Mouse (Mus musculus) right cerebral cortex, adult 18-20 months (tissue): ENCODE results near the gene Cbx1.
A peak's percentile ranks its signal among the peaks of the same experiment; 100 is the strongest.

Experiments
- DNase-seq: peaks from one replicate; pipeline ENCODE4 v3.0.0; 2022; ENCODE audit warnings: mixed read lengths

Cbx1 gene

DNA sequence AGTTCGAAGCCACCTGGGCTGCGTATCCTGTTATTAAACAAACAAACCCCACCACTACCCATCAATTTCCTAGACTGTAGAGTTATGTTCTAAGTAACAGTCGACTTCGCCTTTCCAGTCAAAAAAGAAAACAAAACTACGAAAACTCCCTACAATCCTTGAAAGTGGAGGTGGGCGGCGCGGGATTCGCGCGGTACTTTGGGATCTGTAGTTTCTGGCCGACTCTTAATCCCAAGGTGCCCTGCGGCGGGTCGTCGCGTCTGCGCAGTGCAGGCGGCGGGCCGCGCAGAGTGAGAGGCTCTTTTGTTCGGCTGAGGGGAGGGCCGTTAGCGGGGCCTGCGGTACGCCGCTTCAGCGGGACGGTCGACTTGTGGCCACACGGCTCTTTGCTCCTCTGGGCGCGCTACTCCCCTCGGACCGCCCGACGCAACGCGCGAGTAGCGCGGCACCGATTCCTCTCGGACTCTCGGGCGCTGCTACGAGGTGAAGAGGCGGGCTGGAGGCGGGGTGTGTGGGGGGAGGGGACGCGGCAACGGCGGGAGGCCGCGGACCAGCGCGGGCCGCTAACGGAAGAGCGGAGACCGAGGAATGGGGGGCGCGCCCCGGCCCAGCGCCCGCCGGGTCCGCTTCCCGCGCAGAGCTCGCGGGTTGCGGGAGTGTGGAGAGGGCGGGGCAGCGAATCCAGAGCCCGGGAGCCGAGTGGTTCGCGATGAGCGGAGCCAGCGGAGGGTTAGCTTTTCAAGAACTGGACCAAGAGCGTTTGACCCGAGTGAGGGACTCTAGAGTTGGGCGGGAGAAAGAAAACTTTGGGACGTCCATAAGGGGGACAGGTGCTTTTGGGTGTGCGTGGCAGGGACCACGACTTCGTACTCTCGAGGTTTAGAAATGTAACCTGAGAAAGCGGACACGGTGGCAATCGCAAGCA lies at the start of gene Cbx1:
Cbx1 (plus strand) TSS at position 257 of the 925 bp plus-strand sequence.
- DNase-seq = peak; percentile 93

DNA sequence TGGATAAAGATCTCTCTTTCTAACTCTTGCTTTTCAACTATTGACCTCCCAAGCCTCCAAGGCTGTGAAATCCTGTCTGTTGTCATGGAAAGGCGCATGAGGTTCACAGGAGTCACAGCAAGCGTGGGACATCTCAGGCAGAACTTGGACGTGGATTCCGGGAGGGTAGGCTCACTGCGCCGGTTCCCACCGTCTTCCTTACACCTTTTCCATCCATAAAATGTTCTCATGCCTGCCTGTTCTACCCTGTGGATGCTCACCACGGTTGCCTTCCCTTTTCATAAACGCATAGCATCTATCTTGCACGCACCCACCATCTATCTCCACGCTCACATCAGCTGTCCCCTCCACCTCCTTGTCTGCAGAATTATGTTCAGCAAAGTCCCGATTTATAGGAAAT lies 48.1 kb upstream of the Cbx1 start:
- no peak for DNase-seq

DNA sequence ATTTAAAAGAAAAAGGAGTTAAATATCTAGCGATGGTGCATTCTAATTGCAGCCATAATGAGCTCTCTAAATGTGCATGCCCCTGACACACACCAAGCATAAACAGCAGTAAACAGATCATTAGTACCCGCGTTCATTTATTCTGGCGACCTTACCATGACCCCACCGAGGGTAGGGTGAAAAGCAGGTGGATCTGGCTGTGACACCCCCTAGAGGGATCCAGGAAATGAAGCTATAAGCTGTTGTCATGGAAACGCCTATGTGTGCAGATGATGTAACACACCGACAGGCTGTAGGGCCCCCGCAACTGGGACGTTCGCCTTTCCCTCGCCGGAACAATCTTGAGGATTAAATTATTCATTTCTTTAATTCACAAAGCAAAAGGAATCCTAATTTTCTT lies 46.9 kb upstream of the Cbx1 start:
- DNase-seq = peak; percentile 48

DNA sequence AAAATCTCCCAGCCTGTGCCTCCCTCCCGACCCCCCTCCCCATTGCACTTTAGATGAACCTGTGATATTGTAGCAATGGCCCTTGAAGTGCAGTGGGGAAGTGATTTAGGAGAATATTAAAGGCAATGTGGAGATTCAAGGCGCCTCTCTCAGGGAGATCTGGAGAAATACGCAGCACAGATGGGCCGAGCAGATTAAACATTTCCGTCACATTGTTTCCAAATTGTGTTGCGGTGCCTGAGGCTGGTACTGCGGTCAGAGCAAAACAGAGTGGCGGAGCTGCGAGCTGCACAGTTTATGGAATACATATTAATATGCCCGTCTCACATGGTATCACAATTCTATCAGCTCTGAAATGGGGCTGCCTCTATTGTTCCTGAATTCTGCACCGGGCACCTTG lies 45.9 kb upstream of the Cbx1 start:
- no peak for DNase-seq

DNA sequence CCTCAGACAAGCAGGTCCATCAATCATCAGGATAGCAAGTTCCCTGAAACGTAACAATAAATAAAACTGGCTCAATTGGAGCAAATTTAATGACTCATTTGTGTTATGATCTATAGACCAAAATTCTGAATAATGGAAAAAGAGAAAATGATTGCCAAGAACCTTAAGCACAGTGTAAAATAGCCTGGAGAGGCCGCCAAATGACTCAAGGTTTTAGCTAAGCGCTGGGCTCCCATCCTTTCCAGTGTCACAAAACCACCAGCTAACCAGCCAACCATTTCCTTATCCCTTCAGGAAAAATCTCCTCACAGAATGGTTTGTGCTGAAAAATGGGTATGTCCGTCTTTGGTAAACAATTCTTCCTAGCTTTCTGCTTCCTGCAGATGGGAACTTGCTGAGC lies 45.0 kb upstream of the Cbx1 start:
- no peak for DNase-seq

DNA sequence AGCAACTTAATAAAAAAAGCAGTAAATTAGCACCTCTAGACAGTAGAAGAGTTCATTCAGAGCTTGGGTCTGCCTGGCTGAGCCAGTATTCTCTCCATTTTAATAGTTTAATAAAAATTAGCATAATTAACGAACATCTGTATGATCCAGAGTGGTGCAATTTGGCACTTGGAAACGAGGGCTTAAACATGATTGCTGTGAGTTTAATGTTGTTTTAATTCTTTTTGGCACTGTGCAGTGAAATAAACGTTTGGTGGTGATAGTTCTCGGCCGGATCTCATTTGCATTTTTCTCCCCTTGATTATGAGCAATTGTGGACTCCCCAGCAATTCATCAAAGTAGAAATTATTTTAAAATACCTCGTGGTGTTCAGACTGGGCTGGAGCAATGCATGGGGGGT lies 42.3 kb upstream of the Cbx1 start:
- DNase-seq = no peak

DNA sequence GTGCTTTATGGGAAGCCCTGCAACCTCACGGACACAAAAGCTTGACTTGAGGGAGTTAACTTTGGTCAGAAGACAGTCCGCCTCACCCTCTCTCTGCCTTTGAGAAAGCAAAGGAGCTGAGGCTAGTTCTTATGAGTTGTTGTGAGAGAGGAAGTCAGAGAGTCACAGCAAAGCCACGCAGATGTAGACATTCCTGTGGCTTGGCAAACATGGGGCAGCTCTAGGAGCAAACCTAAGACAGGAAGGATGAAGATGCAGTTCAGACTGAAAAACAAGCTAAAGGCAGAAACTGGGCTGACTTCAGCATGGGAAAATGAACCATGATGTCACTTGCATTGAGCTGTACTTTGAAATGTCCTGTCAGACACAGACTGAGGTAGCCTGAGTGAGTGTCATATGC lies 41.4 kb upstream of the Cbx1 start:
- no peak for DNase-seq

DNA sequence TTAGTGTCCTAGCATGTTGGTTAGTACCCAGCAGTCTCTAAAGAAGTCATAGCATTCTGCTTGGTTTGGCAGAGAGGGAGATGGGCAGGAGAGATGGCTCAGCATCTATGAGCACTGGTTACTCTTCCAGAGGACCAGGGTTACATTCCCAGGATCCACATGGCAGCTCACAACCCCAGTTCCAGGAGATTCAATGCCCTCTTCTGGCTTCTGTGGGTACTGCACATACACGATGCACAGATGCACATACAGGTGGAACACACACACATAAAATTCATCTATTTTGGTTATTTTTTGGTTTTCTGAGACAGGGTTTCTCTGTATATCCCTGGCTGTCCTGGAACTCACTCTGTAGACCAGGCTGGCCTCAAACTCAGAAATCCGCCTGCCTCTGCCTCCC lies 33.6 kb upstream of the Cbx1 start:
- no peak for DNase-seq

DNA sequence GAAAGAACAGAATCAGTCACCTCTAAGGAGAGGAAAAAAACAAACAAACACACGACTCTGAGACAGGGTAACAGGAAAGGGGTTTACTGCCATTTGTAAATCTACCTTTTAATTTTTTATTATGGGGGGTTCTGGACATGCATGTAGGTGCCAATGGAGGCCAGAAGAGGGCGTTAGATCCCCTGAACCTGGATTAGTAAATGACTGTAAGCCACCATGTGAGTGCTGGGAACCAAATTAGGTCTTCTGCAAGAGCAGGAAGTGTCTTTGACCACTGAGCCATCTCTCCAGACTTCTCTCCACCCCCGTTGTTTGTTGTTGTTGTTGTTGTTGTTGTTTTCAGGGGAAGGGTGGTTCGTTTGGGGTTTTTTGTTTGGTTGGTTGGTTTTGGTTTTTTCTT lies 31.5 kb upstream of the Cbx1 start:
- DNase-seq = no peak

DNA sequence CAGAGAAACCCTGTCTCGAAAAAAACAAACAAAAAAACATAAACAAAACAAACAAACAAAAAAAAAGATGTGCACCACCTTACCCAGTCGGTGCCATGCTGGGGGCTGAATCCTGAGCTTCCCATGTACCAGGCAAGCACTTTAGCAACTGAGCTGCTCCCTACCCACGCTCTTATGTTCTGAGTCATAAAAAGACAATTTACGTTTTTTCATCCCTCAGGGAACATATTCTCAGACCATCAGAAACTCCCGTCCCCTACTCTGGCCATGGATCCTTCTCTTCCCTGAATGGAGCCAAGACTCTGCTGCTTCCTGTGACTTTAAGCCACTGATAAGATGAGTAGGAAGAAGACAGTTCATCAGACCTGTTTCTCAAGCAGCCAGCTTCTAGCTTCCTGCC lies 30.5 kb upstream of the Cbx1 start:
- no peak for DNase-seq

DNA sequence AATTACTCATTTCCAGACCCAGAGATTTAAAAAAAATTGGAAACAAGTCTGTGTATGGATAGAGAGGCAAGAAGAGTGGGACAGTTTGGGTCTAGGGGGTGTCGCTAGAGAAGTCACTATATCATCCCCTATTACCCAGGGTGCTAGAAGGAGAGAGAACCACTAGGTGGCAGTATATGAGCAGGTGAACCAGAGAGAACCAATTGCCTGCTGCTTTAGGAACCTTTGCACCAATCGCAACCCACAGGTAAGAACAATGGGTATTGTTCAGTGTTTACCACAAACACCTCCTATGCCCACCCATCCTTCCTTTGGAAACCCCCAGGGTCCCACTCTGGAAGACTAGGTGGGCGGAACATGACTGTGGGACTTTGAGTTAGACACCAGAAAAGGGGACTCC lies 28.9 kb upstream of the Cbx1 start:
- DNase-seq = peak; percentile 45

DNA sequence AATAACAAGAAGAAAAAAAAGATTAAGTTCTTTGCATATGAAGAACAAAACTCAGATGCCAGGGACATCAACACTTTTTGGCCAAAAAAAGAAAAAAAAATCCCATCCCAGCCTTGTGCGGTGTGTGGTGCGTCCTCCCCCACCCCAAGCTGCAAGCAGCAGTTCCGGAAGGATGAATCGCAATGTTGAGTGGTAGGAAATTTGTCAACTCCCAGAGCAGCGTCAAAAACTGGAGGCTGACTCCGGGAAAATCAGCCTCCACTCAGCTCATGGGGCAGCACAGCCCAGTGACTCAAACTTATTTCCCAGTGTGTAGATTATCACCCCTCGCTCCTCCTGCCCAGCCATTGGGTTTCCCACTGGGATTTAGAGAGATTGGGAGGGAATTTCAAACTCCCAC lies 26.9 kb upstream of the Cbx1 start:
- DNase-seq = peak; percentile 76

DNA sequence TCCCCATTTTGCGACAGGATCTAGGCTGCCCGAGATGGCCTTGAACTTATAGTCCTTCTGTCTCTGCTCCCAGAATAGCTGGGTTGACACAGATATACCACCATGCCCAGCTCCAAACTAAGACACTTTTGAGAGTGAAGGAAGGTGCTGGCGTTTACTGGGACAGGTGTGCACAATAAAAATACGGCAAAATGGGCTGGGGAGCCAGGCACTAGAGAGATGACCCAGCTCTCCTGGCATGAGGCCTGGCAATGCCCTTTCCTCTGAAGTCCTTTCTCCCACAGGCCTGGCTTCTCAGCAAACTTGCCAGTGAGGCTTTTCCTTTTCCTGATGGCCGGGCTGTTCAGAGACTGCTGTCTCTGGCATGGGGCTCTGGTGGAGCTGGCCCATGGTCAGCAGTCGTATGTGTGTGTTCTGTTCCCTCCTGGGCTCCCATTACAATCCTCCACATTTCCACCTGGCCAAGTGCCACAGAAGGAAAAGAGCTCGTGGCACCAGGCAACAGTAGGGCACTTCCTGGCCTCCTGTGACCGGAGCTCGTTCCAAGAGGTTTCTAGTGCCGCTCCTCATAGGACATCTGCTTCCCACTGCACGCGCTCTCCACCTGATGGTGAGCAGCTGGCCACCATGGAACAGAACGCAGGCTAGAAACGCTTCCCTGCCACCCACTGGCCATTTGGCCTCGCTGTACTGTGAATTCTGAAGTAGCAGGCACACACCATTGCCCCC lies 26.0 kb upstream of the Cbx1 start:
- DNase-seq = no peak

DNA sequence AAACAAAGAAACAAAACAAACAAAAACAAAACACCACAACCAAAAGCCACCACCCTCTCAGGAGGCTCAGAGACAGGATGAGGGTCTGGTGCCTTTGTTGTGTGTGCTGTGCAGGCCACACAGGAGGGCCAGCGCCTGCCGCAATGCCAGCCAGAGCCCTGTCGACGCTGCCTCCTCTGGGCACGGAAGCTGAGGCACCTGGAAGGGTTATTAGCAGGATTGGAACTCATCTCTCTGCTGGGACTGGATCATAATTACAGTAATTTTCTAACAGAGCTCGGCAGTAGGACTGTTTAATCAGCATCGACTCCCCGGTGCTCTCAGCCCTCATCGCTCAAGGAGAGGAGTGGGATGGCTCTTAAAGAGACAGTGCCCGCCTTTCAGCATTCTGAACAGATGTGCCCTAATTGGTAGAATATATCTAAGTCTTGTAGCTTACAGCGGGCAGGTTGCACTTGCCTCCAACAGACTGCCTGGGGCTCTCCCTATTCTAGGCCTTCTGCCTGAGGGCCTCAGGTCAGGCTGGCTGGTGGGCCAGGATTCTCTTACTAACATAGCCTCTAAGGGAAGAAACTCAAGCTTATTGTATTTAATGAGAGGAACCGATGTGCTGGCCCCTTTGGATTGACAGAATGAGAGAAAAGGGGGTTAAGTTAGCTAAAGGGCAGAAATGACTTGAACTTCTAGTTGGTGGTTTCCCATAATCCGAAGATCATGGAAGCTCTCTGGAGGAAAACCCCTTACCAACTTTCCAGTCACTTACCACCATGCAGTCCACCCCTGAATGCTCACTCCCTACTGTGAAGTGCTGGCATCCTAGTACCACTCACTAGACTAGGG lies 24.2 kb upstream of the Cbx1 start:
- no peak for DNase-seq

DNA sequence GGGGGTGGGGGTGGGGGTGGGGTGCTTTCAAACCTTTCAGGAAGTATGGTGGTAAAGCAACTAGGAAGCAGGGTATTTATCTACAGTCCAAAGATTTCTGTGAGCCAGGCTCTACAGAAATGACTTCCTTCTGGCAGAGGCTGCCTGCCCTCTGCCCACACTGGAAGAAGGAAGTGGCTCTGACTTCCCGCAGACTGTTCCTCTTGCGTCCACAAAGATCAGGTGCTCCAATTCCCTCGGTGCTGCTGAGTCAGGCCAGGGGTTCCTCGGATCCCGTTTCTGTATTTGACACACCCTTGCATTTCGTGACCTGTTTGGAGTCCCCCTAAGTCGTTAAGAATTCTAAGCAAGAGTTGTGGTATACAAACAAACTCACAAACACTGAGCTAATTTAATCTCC lies 23.3 kb upstream of the Cbx1 start:
- DNase-seq = no peak

DNA sequence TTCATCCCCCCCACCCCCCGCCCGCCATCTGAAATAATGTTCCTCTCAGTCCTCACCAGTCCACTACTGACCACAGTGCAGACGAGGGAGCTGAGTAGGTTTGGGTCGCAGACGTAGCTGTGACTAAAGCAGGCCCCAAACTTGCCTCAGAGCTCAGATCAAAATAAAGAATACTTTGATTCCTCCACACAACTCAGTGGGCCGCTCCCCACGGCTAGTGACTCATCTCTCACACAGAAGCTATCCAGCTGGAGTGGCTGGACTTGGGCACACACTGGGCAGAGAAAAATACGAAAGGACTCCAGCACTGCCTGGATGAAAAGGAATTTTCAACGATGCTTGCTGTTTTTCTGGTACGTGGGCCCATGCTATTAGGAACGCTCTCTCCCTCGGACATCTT lies 22.4 kb upstream of the Cbx1 start:
- DNase-seq = peak; percentile 64

DNA sequence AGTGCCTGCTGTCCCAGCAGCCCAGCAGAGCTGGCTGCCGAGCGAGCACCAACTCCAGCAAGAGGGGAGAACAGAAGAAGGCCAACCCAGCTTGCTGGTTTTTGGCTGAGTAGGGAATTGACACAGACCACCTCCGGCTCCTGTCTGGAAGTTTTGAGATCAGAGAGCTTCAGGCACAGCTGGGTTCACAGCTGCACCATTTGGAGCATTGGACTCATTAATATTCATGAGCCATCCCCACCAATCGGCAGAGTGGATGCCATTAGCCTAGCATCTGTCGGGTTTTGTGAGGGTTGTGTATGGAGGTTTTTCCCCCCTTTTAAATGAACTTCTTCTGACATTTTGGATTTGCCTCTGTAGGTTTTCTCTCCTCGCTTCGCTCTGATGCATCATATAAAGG lies 21.8 kb upstream of the Cbx1 start:
- peak; percentile 24 for DNase-seq

DNA sequence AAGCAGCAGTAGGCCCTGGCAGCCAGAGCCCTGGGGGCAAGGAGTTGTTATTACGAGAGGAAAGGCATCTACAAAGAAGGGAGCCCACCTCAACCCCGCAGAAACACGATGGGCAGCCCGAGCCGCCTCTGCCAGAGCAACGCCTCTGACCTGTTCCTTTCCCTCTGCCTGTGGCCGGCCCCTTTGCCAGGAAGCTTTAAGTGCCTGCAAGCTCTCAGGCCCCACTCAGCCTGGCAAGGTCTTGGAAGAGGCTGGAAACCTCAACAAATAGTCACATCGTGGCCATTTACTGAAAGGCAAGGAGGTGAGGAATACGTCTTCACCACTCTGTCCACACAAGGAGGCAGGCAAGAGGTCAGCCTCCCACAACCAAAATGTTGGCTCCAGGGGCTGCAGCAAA lies 20.7 kb upstream of the Cbx1 start:
- no peak for DNase-seq

DNA sequence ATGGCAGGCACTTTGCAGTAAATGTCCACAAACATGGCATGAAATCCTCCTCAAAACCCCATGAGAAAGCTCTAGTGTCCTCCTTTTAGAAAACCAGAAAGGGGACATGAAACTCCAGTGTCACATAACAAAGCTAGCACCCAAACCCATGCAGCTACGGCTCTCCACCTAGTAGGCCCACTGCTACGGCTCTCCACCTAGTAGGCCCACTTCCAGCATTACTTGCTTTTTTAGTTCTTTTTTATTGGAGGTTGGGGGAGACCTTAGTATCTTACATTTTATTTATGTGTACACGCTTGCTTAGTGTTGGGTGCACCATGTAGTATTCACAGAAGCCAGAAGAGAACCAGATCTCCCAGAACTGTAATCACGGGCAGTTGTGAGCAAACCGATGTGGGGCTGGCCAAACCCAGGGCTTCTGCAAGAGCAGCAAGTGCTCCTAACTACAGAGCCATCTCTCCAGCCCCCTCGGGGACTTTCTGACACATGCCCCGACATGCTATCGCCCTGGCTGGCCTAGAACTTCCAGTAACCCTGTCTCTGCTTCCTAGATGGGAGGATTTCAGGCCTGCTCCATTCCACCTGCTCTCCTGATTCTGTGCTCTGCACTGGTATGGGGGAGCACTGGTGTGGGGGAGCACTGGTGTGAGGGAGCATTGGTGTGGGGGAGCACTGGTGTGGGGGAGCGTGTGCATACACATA lies 17.5 kb upstream of the Cbx1 start:
- no peak for DNase-seq

DNA sequence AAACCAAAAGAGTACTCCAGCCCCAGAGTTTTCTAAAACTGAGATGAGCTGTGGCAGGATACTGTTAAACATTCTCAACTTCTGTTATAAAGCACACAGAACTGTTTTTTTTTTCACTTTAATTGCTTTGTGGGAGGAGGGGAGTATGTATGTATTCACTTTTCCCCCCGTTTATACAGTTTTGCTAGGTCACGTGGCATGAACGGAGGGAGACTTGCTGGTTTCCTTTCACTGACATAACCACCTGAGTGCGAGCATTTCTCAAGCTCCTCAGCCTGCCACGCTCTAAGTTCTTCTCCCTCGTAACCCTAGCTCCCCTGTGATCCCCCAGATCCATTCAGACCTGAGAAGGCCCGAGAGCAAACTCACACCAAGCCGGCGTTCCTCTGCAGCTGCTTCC lies 16.5 kb upstream of the Cbx1 start:
- no peak for DNase-seq

DNA sequence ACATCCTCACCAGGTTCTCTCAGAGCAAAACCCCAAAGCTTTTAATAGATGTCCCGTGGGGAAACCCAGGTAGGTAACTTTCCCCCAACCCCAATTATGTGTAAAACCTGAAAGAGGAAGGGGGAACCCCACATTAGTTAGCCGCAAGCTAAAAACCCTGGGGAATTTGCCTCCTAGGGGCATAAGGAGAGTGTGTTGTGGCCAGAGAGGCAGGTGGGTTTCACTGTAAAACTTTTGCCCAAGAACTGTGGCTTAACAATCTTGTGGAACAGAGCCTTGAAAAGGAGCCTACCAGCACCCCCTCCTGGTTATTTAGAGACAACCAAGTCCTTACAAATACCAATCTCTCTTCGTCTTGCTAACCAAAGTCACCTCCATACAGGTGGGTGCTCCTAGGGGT lies 14.4 kb upstream of the Cbx1 start:
- DNase-seq = no peak

DNA sequence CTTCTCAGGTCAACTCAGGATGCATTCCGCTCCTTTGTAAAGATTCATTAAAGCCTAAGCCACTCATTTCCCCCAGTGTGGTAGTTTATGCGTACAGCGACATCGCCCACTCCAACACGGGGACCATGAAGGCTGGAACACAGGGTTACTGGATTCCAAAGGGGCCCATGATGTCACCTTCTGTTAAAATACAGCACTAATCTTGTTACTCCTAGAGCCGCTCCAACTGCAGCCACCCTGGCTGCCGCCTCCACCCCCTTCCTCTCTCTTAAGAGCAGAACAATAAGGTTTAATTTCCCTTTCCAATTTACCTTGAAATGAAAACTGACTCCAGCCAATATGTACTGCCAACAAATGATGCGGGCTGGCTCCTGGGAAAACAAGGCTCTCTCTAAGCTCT lies 13.9 kb upstream of the Cbx1 start:
- DNase-seq = no peak

DNA sequence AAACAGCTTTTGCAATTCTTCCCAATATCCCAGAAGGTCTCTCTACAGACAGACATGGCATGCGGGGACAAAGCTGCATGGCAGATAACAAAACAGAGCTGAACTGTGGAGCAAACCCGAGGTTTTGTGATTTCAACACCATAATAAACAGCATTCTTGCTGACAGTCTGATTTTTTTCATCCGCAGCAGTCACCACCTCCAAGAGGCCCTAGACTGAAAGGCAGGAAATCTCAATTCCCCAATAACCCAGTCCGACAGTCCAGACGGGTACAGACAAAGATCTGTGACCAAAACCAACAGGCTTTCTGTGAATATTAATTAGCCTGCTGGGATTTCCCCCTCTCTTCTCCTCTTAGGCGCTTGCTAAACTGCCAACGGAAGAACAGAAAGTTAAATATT lies 13.3 kb upstream of the Cbx1 start:
- DNase-seq = no peak
